Mouse (Mus musculus): ENCODE results near the gene Cfap61. TPM values are rescaled to one million over a fixed set of nuclear protein-coding genes. Genes with fewer than 3 reads are reported as not detected.

Gene Cfap61
- polyA plus RNA-seq, 1 experiment from 2014 or later = 5.0 TPM

GRCm38 (mm10) chr2:146227646-146228045 lies 293.1 kb downstream of the Cfap61 start:
- H3K4me3 ChIP-seq = no peak overlapping the region
- peaks cover 32% of the 10 kb centered on the region for H3K4me1 ChIP-seq (replicated peaks)
- H3K27me3 ChIP-seq (ENCODE audit: insufficient read depth, poor library complexity, severe bottlenecking) = peaks cover 72% of the 10 kb centered on the region
- no peak overlapping the region for H3K27ac ChIP-seq
- H3K9me3 ChIP-seq = no peaks in the 10 kb centered on the region
- WGBS = 61% methylated on average over 3 of the region's 3 CpGs
- no peak for DNase-seq (ENCODE audit: low spot score)
- H3K36me3 ChIP-seq = no peaks in the 10 kb centered on the region

GRCm38 (mm10) chr2:146228435-146228834 lies 293.9 kb downstream of the Cfap61 start:
- WGBS = 79% methylated on average over 2 of the region's 2 CpGs
- peaks cover 64% of the 10 kb centered on the region for H3K27me3 ChIP-seq (ENCODE audit: insufficient read depth, poor library complexity, severe bottlenecking)

GRCm38 (mm10) chr2:146231485-146231884 lies 296.9 kb downstream of the Cfap61 start:
- H3K4me1 ChIP-seq (replicated peaks) = peaks cover 6% of the 10 kb centered on the region; the same call in 1 of the 2 replicates
- no peak for DNase-seq (ENCODE audit: low spot score)
- H3K36me3 ChIP-seq = no peaks in the 10 kb centered on the region
- H3K27me3 ChIP-seq (ENCODE audit: insufficient read depth, poor library complexity, severe bottlenecking) = peaks cover 34% of the 10 kb centered on the region
- H3K9me3 ChIP-seq = no peaks in the 10 kb centered on the region
- H3K27ac ChIP-seq = no peak overlapping the region
- H3K4me3 ChIP-seq = no peak overlapping the region
- 93% methylated on average over 2 of the region's 2 CpGs for WGBS

More at GRCm38 (mm10) chr2:146228435-146228834, 293.9 kb downstream of the Cfap61 start:
- Histone ChIP-seq H3K9me3 (no peaks in the 10 kb centered on the region), H3K36me3 (no peaks in the 10 kb centered on the region), H3K4me1 (replicated peaks) (peaks cover 24% of the 10 kb centered on the region), H3K27ac (no peak overlapping the region), H3K4me3 (no peak overlapping the region)
- DNase-seq (ENCODE audit: low spot score) = no peak

- H3K4me3 ChIP-seq = no peak overlapping the region
Measured at GRCm38 (mm10) chr2:146239196-146239747, 304.7 kb downstream of the Cfap61 start.

GRCm38 (mm10) chr2:146244049-146244448 lies 309.5 kb downstream of the Cfap61 start:
- Histone ChIP-seq H3K9me3 (no peaks in the 10 kb centered on the region), H3K27ac (no peak overlapping the region), H3K4me1 (replicated peaks) (peaks cover 38% of the 10 kb centered on the region), H3K36me3 (0 out of 2 replicates have a peak, but pooled peaks cover 3% of the 10 kb centered on the region), H3K27me3 (ENCODE audit: insufficient read depth, poor library complexity, severe bottlenecking) (peaks cover 11% of the 10 kb centered on the region; the same call in 1 of the 2 replicates), H3K4me3 (no peak overlapping the region)
- WGBS = 87% methylated on average over 2 of the region's 2 CpGs
- DNase-seq (ENCODE audit: low spot score) = no peak

More at GRCm38 (mm10) chr2:146239196-146239747, 304.7 kb downstream of the Cfap61 start:
- no peaks in the 10 kb centered on the region for H3K36me3 ChIP-seq
- no peak overlapping the region for H3K27ac ChIP-seq
- no peak for DNase-seq (ENCODE audit: low spot score)
- H3K27me3 ChIP-seq (ENCODE audit: insufficient read depth, poor library complexity, severe bottlenecking) = peaks cover 5% of the 10 kb centered on the region; the same call in 1 of the 2 replicates
- 88% methylated on average over 4 of the region's 4 CpGs for WGBS
- H3K4me1 ChIP-seq (replicated peaks) = no peaks in the 10 kb centered on the region
- no peaks in the 10 kb centered on the region for H3K9me3 ChIP-seq

- WGBS = 56% methylated on average over 7 of the region's 7 CpGs
- Histone ChIP-seq H3K4me3 (no peak overlapping the region), H3K27ac (no peak overlapping the region), H3K27me3 (ENCODE audit: insufficient read depth, poor library complexity, severe bottlenecking) (peaks cover 11% of the 10 kb centered on the region; the same call in 1 of the 2 replicates), H3K4me1 (replicated peaks) (peaks cover 50% of the 10 kb centered on the region), H3K9me3 (no peaks in the 10 kb centered on the region), H3K36me3 (0 out of 2 replicates have a peak, but pooled peaks cover 3% of the 10 kb centered on the region)
- DNase-seq (ENCODE audit: low spot score) = no peak
Measured at GRCm38 (mm10) chr2:146245401-146245800, 310.8 kb downstream of the Cfap61 start.

- DNase-seq (ENCODE audit: low spot score) = no peak
- H3K9me3 ChIP-seq = no peaks in the 10 kb centered on the region
- 0 out of 2 replicates have a peak, but pooled peaks cover 3% of the 10 kb centered on the region for H3K36me3 ChIP-seq
- no peak overlapping the region for H3K4me3 ChIP-seq
- H3K4me1 ChIP-seq (replicated peaks) = peaks cover 53% of the 10 kb centered on the region
- H3K27me3 ChIP-seq (ENCODE audit: insufficient read depth, poor library complexity, severe bottlenecking) = peaks cover 11% of the 10 kb centered on the region; the same call in 1 of the 2 replicates
- H3K27ac ChIP-seq = no peak overlapping the region
- 79% methylated on average over 4 of the region's 4 CpGs for WGBS
Measured at GRCm38 (mm10) chr2:146246409-146247075, 312.0 kb downstream of the Cfap61 start.

- no peaks in the 10 kb centered on the region for H3K9me3 ChIP-seq
- DNase-seq (ENCODE audit: low spot score) = peak; percentile 16
- peak overlapping the region; percentile 71 for H3K27ac ChIP-seq
- peaks cover 53% of the 10 kb centered on the region for H3K4me1 ChIP-seq (replicated peaks)
- no peak overlapping the region for H3K4me3 ChIP-seq
- WGBS = 21% methylated on average over 6 of the region's 6 CpGs
- 0 out of 2 replicates have a peak, but pooled peaks cover 3% of the 10 kb centered on the region for H3K36me3 ChIP-seq
- peaks cover 17% of the 10 kb centered on the region; the same call in 1 of the 2 replicates for H3K27me3 ChIP-seq (ENCODE audit: insufficient read depth, poor library complexity, severe bottlenecking)
Measured at GRCm38 (mm10) chr2:146247576-146247975, 313.0 kb downstream of the Cfap61 start.

- H3K27ac ChIP-seq = peak overlapping the region; percentile 71
- WGBS = 75% methylated on average over 7 of the region's 7 CpGs
- DNase-seq (ENCODE audit: low spot score) = peak; percentile 12
Measured at GRCm38 (mm10) chr2:146249033-146249432, 314.4 kb downstream of the Cfap61 start.

GRCm38 (mm10) chr2:146250236-146250904 lies 315.8 kb downstream of the Cfap61 start:
- no peaks in the 10 kb centered on the region for H3K36me3 ChIP-seq
- H3K4me1 ChIP-seq (replicated peaks) = peaks cover 46% of the 10 kb centered on the region
- H3K27me3 ChIP-seq (ENCODE audit: insufficient read depth, poor library complexity, severe bottlenecking) = peaks cover 6% of the 10 kb centered on the region; the same call in 1 of the 2 replicates
- H3K4me3 ChIP-seq = no peak overlapping the region
- H3K27ac ChIP-seq = peak overlapping the region; percentile 71; the same call in 1 of the 2 replicates
- H3K9me3 ChIP-seq = no peaks in the 10 kb centered on the region
- DNase-seq (ENCODE audit: low spot score) = no peak
- WGBS = 77% methylated on average over 6 of the region's 6 CpGs

More at GRCm38 (mm10) chr2:146249033-146249432, 314.4 kb downstream of the Cfap61 start:
- H3K36me3 ChIP-seq = 0 out of 2 replicates have a peak, but pooled peaks cover 3% of the 10 kb centered on the region
- no peak overlapping the region for H3K4me3 ChIP-seq
- peaks cover 53% of the 10 kb centered on the region for H3K4me1 ChIP-seq (replicated peaks)
- H3K9me3 ChIP-seq = no peaks in the 10 kb centered on the region
- peaks cover 14% of the 10 kb centered on the region; the same call in 1 of the 2 replicates for H3K27me3 ChIP-seq (ENCODE audit: insufficient read depth, poor library complexity, severe bottlenecking)

GRCm38 (mm10) chr2:146254387-146254786 lies 319.8 kb downstream of the Cfap61 start:
- Histone ChIP-seq H3K4me3 (no peak overlapping the region), H3K27me3 (ENCODE audit: insufficient read depth, poor library complexity, severe bottlenecking) (peaks cover 12% of the 10 kb centered on the region), H3K36me3 (no peaks in the 10 kb centered on the region), H3K27ac (no peak overlapping the region), H3K9me3 (no peaks in the 10 kb centered on the region), H3K4me1 (replicated peaks) (peaks cover 36% of the 10 kb centered on the region)
- 97% methylated on average over 1 of the region's 1 CpGs for WGBS
- no peak for DNase-seq (ENCODE audit: low spot score)

GRCm38 (mm10) chr2:146255636-146256035 lies 321.1 kb downstream of the Cfap61 start:
- H3K4me1 ChIP-seq (replicated peaks) = peaks cover 38% of the 10 kb centered on the region
- no peak for DNase-seq (ENCODE audit: low spot score)
- H3K27me3 ChIP-seq (ENCODE audit: insufficient read depth, poor library complexity, severe bottlenecking) = peaks cover 23% of the 10 kb centered on the region
- no peaks in the 10 kb centered on the region for H3K36me3 ChIP-seq
- no peak overlapping the region for H3K27ac ChIP-seq
- H3K9me3 ChIP-seq = no peaks in the 10 kb centered on the region
- no peak overlapping the region for H3K4me3 ChIP-seq

All from hindbrain, embryonic 10.5 days (tissue).